Mouse (Mus musculus) erythroblast, adult 5-6 weeks (primary cell): ENCODE data around the gene Wdr18. TPM values are rescaled to one million over a fixed set of nuclear protein-coding genes. Genes with fewer than 3 reads are reported as not detected.
"Not testable (repeated sequence)": the region's sequence is repeated elsewhere in the genome, so short reads cannot be mapped to it uniquely, and the experiment has no call there.

Source experiments
- ATAC-seq: replicated peaks from 2 replicates; pipeline ENCODE4 v1.8.0; 2016; ENCODE audit warnings: moderate number of reproducible peaks, mild to moderate bottlenecking, moderate TSS enrichment, inconsistent platforms; ENCODE audit not compliant: poor library complexity, low FRiP score, severe bottlenecking
- total RNA-seq, 2 experiments: library from RNA; stranded (forward) in 1 of 2; stranded (reverse) in 1 of 2; fragments of 150-400 nt in 1 of 2; fragments of 200-764, 138-1000 nt in 1 of 2; gene quantifications; 2 replicates each; pipeline versions ENCODE4 v1.2.3 to v1.2.4; 2015 to 2017; ENCODE audit warnings: low replicate concordance in 2 of 2

Wdr18 gene
- total RNA-seq, 2 experiments from 2014 or later: 4.0 to 14.2 TPM

- ATAC-seq: no peak
Observed at GRCm38 (mm10) chr10:79943471-79943901, 16.5 kb upstream of the Wdr18 start.

GRCm38 (mm10) chr10:79945507-79946234, 14.3 kb upstream of the Wdr18 start:
- ATAC-seq: no peak

GRCm38 (mm10) chr10:79946752-79947322, 13.1 kb upstream of the Wdr18 start:
- no peak for ATAC-seq

GRCm38 (mm10) chr10:79947502-79947901, 12.4 kb upstream of the Wdr18 start:
- no peak for ATAC-seq

- ATAC-seq: no peak
Observed at GRCm38 (mm10) chr10:79949873-79950272, 10.1 kb upstream of the Wdr18 start.

GRCm38 (mm10) chr10:79950661-79951060, 9.3 kb upstream of the Wdr18 start:
- no peak for ATAC-seq

GRCm38 (mm10) chr10:79953946-79954345, 6.0 kb upstream of the Wdr18 start:
- ATAC-seq: 0 out of 2 replicates have a peak, but pooled peaks have one; percentile 28

- ATAC-seq: no peak
Observed at GRCm38 (mm10) chr10:79955691-79956090, 4.3 kb upstream of the Wdr18 start.

GRCm38 (mm10) chr10:79956643-79957154, 3.3 kb upstream of the Wdr18 start:
- no peak for ATAC-seq

GRCm38 (mm10) chr10:79958140-79958816, 1.7 kb upstream of the Wdr18 start:
- peak; percentile 39 for ATAC-seq

GRCm38 (mm10) chr10:79959412-79959811, 540 bp upstream of the Wdr18 start:
- ATAC-seq: not testable (repeated sequence)

GRCm38 (mm10) chr10:79960671-79961294, 831 bp downstream of the Wdr18 start:
- ATAC-seq: no peak

- ATAC-seq: no peak
Observed at GRCm38 (mm10) chr10:79964727-79965126, 4.8 kb downstream of the Wdr18 start.

- ATAC-seq: no peak
Observed at GRCm38 (mm10) chr10:79965325-79965724, 5.4 kb downstream of the Wdr18 start.

GRCm38 (mm10) chr10:79966886-79967400, 7.0 kb downstream of the Wdr18 start:
- ATAC-seq: no peak

GRCm38 (mm10) chr10:79968181-79968580, 8.2 kb downstream of the Wdr18 start:
- no peak for ATAC-seq

GRCm38 (mm10) chr10:79969124-79969568, 9.2 kb downstream of the Wdr18 start:
- no peak for ATAC-seq

GRCm38 (mm10) chr10:79970415-79971182, 10.6 kb downstream of the Wdr18 start, which contains the start of gene Grin3b:
Gene Grin3b, plus strand, starts transcription at chr10:79970715.
- ATAC-seq: no peak

GRCm38 (mm10) chr10:79971183-79971497, 11.2 kb downstream of the Wdr18 start:
- no peak for ATAC-seq
